In the genomic region with DNA sequence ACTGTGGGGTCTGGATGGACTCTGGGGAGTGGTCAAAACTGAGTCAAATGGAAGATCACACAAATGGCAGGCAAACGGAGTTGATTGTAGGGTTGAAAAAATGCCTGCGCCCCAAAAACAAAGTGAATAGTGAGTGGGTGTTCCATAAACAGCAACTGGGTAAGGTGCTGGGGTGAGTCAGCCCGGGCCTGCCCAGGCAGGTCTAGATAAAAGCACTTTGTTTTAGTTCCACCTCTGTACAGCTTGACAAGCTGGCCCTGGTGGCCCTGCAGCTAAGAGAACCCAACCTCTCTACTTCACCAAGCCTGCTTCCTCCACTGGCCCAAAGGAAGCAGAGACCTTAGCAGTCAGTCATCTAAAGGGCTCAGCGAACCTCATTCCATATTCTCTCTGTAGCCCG, we compare ENCODE assay signal across 17 mouse cellular contexts. TPM values are rescaled to one million over a fixed set of nuclear protein-coding genes. Genes with fewer than 3 reads are reported as not detected.
DNase-seq lines count a peak whose midpoint lies in the region; ATAC-seq and TF ChIP-seq lines count a peak whose summit lies in the region.
"Had no signal": no experiment of that assay in that cellular context is flagged by ENCODE, and none has a peak within 500 bp of the region (broad histone marks: within the 10 kb centered on the region; RNA-seq: fewer than 3 reads in every experiment).

No protein-coding gene starts in this region.

- peak overlapping the region; percentile 76; the same call in 1 of the 2 replicates for H3K27ac ChIP-seq in limb, embryonic 15.5 days
- H3K27ac ChIP-seq in limb, embryonic 10.5 days = no peak overlapping the region
- H3K27ac ChIP-seq in stomach, postnatal 0 days (replicated peaks) = peak overlapping the region; percentile 92
- H3K27ac ChIP-seq in kidney, embryonic 14.5 days (ENCODE audit: low read depth, low read length) = no peak overlapping the region
- H3K27ac ChIP-seq: forebrain, embryonic 13.5 days; hindbrain, embryonic 10.5 days; hindbrain, embryonic 14.5 days had no signal

- no peaks in the 10 kb centered on the region for H3K36me3 ChIP-seq in limb, embryonic 15.5 days
- H3K36me3 ChIP-seq in limb, embryonic 10.5 days = no peaks in the 10 kb centered on the region
- no peaks in the 10 kb centered on the region for H3K36me3 ChIP-seq in stomach, postnatal 0 days (ENCODE audit: control insufficient read depth, insufficient read depth, low read length)
- H3K36me3 ChIP-seq in kidney, embryonic 14.5 days (ENCODE audit: control insufficient read depth, insufficient read depth, low read length) = no peaks in the 10 kb centered on the region
- H3K36me3 ChIP-seq: heart, embryonic 12.5 days; hindbrain, embryonic 10.5 days had no signal

- TF ChIP-seq EP300 in stomach, postnatal 0 days (optimal IDR thresholded peaks at IDR 0.05) = no peak

- H3K9me3 ChIP-seq in limb, embryonic 15.5 days = no peaks in the 10 kb centered on the region
- no peaks in the 10 kb centered on the region for H3K9me3 ChIP-seq in limb, embryonic 10.5 days (replicated peaks)
- H3K9me3 ChIP-seq in stomach, postnatal 0 days (ENCODE audit: control insufficient read depth, low read length) = no peaks in the 10 kb centered on the region
- no peaks in the 10 kb centered on the region for H3K9me3 ChIP-seq in kidney, embryonic 14.5 days (ENCODE audit: control insufficient read depth, low read length)
- H3K9me3 ChIP-seq: forebrain, embryonic 13.5 days; heart, embryonic 12.5 days; hindbrain, embryonic 10.5 days had no signal

- H3K27me3 ChIP-seq in limb, embryonic 15.5 days = no peaks in the 10 kb centered on the region
- no peaks in the 10 kb centered on the region for H3K27me3 ChIP-seq in limb, embryonic 10.5 days (ENCODE audit: low read depth, poor library complexity, severe bottlenecking)
- no peaks in the 10 kb centered on the region for H3K27me3 ChIP-seq in stomach, postnatal 0 days (ENCODE audit: control insufficient read depth, insufficient read depth, low read length)
- H3K27me3 ChIP-seq in kidney, embryonic 14.5 days (ENCODE audit: control insufficient read depth, insufficient read depth, low read length) = no peaks in the 10 kb centered on the region
- H3K27me3 ChIP-seq: forebrain, embryonic 13.5 days had no signal

- no peak overlapping the region for H3K4me2 ChIP-seq in limb, embryonic 15.5 days
- no peak overlapping the region; the same call in 1 of the 2 replicates for H3K4me2 ChIP-seq in stomach, postnatal 0 days (replicated peaks; ENCODE audit: low read depth)
- no peak overlapping the region for H3K4me2 ChIP-seq in kidney, embryonic 14.5 days (replicated peaks; ENCODE audit: low read depth, low read length)
- H3K4me2 ChIP-seq: forebrain, embryonic 13.5 days; heart, embryonic 12.5 days; hindbrain, embryonic 14.5 days had no signal

- no peak overlapping the region for H3K4me3 ChIP-seq in limb, embryonic 15.5 days
- H3K4me3 ChIP-seq in limb, embryonic 10.5 days = no peak overlapping the region
- no peak overlapping the region for H3K4me3 ChIP-seq in stomach, postnatal 0 days (ENCODE audit: low read depth, low read length)
- H3K4me3 ChIP-seq in kidney, embryonic 14.5 days (ENCODE audit: low read length) = no peak overlapping the region
- H3K4me3 ChIP-seq: forebrain, embryonic 13.5 days; heart, embryonic 12.5 days; hindbrain, embryonic 10.5 days had no signal

- no peak for TF ChIP-seq CTCF in stomach, postnatal 0 days (IDR thresholded peaks at IDR 0.05; ENCODE audit: low read depth)

- ATAC-seq in limb, embryonic 15.5 days (ENCODE audit: insufficient number of reproducible peaks, low FRiP score, low TSS enrichment, low read depth) = no peak
- peak; percentile 89 for ATAC-seq in stomach, postnatal 0 days (ENCODE audit: low FRiP score, low TSS enrichment)
- ATAC-seq in kidney, embryonic 14.5 days (ENCODE audit: low FRiP score, low TSS enrichment) = no peak
- ATAC-seq: forebrain, embryonic 13.5 days had no signal

- 68% methylated on average over 5 of the region's 5 CpGs for WGBS in limb, embryonic 15.5 days
- WGBS in limb, embryonic 10.5 days = 82% methylated on average over 5 of the region's 5 CpGs
- WGBS in stomach, postnatal 0 days = 58% methylated on average over 5 of the region's 5 CpGs
- WGBS in kidney, embryonic 14.5 days = 87% methylated on average over 5 of the region's 5 CpGs

- H3K4me1 ChIP-seq in limb, embryonic 15.5 days = peaks cover 25% of the 10 kb centered on the region
- no peaks in the 10 kb centered on the region for H3K4me1 ChIP-seq in limb, embryonic 10.5 days
- H3K4me1 ChIP-seq in stomach, postnatal 0 days (replicated peaks; ENCODE audit: control insufficient read depth, insufficient read depth) = 0 out of 2 replicates have a peak, but pooled peaks cover 2% of the 10 kb centered on the region
- no peaks in the 10 kb centered on the region for H3K4me1 ChIP-seq in kidney, embryonic 14.5 days (ENCODE audit: control insufficient read depth, insufficient read depth, low read length)
- H3K4me1 ChIP-seq: forebrain, embryonic 13.5 days had no signal

- no peak overlapping the region for H3K9ac ChIP-seq in limb, embryonic 15.5 days
- no peak overlapping the region; the same call in 1 of the 2 replicates for H3K9ac ChIP-seq in stomach, postnatal 0 days (ENCODE audit: low read length)
- H3K9ac ChIP-seq in kidney, embryonic 14.5 days (ENCODE audit: low read depth, low read length) = no peak overlapping the region
- H3K9ac ChIP-seq: forebrain, embryonic 13.5 days; forebrain, postnatal 0 days; heart, embryonic 12.5 days; hindbrain, embryonic 14.5 days had no signal

- no peak for DNase-seq in limb, embryonic 10.5 days (ENCODE audit: low spot score)
- peak; percentile 77 for DNase-seq in urinary bladder, postnatal 14 days (ENCODE audit: low spot score)
- DNase-seq in urinary bladder, postnatal 4 days (ENCODE audit: low spot score in 2 of 2) = no peak
- peak; percentile 90 for DNase-seq in fat pad, adult 2 months (ENCODE audit: extremely low read depth, low read depth, low spot score)
- peak; percentile 75 for DNase-seq in stomach, postnatal 0 days (ENCODE audit: low spot score)
- no peak for DNase-seq in frontal cortex, postnatal 14 days (ENCODE audit: low spot score in 2 of 2)
- DNase-seq: adrenal gland, adult 2 months; adrenal gland, postnatal 25 days; cerebellum, postnatal 10 days; forebrain, postnatal 0 days had no signal

RNA-seq across cellular contexts. Expression of gene Psapl1, which starts 1.0 kb away (rescaled TPM):
- 95.5 and 111 TPM in 2 replicates for polyA plus RNA-seq in limb, embryonic 15.5 days (2015; fragmentation: Nextera tagmentation; extraction: Ambion mirVana)
- polyA plus RNA-seq in limb, embryonic 10.5 days (2016; fragmentation: Nextera tagmentation; extraction: Ambion mirVana) = 0.05 TPM in 1 of 2 replicates, not detected in the other
- 311 and 314 TPM in 2 replicates for polyA plus RNA-seq in stomach, postnatal 0 days (2015; fragmentation: Nextera tagmentation; extraction: Ambion mirVana)
- 0.11 TPM in 2 replicates for polyA plus RNA-seq in kidney, embryonic 14.5 days (2014; fragmentation: Nextera tagmentation; extraction: Ambion mirVana)
- polyA plus RNA-seq: adrenal gland, adult 2 months; cerebellum, adult 2 months; forebrain, postnatal 0 days; heart, embryonic 12.5 days; hindbrain, embryonic 10.5 days had no signal

Comparison
In these comparisons a context has a peak if more than half of its experiments do, and no peak if none do; other contexts are left out.
1. H3K27ac ChIP-seq: peak in limb, embryonic 15.5 days (single experiment) and stomach, postnatal 0 days (single experiment); none in limb, embryonic 10.5 days (single experiment) and kidney, embryonic 14.5 days (single experiment).
2. DNase-seq: peak in urinary bladder, postnatal 14 days (single experiment), fat pad, adult 2 months (single experiment) and stomach, postnatal 0 days (single experiment); none in limb, embryonic 10.5 days (single experiment), urinary bladder, postnatal 4 days (0 of 2) and frontal cortex, postnatal 14 days (0 of 2).
3. RNA of gene Psapl1, which starts 1.0 kb away (polyA plus RNA-seq): 311 to 314 TPM in stomach, postnatal 0 days and 95.5 to 111 TPM in limb, embryonic 15.5 days; 0.11 TPM in kidney, embryonic 14.5 days and 0.05 TPM in limb, embryonic 10.5 days; every median in the first group is over 10 times any median in the second.